Mouse (Mus musculus) brain, embryonic 18.5 days (tissue): ENCODE data around the gene Phospho1.

Experiments used
- DNase-seq: peaks from one replicate; pipeline ENCODE4 v3.0.0-alpha.2; 2012; ENCODE audit warnings: low read depth, low spot score

The Phospho1 gene

GRCm38 (mm10) chr11:95812224-95812623 is 12.1 kb upstream of the Phospho1 start:
- no peak for DNase-seq

DNA sequence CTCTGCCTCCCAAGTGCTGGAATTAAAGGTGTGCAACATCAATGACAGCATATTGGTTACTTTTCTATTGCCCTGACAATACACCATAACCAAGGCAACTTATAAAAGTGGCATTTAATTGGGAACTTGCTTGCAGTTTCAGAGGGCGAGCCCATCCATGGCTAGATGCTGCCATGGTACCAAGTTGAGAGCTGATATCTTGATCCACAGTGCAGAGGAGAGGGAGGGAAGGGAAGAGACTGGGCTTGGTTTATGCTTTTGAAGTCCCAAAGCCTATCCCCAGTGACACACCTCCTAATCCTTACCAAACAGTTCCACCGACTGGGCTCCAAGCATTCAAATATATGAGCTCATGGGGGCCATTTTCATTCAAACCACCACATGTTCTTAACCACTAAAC is 10.2 kb upstream of the Phospho1 start:
- no peak for DNase-seq

- DNase-seq: no peak
These were observed 9.4 kb upstream of the Phospho1 start for GRCm38 (mm10) chr11:95814857-95815256.

- DNase-seq: no peak
These were observed 8.9 kb upstream of the Phospho1 start for GRCm38 (mm10) chr11:95815412-95815811.

DNA sequence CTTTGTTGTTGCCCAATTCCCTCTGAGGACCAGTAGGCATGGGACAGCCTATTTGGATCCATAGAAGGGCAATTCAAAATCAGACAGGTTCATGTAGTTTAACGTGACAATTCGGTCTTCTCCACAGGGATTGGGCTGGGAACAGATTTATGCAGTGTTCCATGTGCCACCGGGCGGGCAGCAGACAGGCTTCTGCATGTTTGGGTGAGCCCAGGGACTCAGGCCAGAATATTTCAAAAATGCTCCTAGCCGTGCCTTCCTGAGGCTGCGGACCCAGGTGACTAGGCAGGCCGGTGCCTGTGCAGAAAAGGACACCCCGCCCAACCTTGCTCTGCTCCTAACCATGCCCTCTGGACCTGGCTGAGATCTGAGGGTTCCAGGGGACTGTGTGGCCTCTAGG is 5.2 kb upstream of the Phospho1 start:
- DNase-seq: no peak

- DNase-seq: no peak
These were observed 2.8 kb upstream of the Phospho1 start for GRCm38 (mm10) chr11:95821511-95821910.

- no peak for DNase-seq
These were observed 1.9 kb upstream of the Phospho1 start for GRCm38 (mm10) chr11:95822437-95822836.

DNA sequence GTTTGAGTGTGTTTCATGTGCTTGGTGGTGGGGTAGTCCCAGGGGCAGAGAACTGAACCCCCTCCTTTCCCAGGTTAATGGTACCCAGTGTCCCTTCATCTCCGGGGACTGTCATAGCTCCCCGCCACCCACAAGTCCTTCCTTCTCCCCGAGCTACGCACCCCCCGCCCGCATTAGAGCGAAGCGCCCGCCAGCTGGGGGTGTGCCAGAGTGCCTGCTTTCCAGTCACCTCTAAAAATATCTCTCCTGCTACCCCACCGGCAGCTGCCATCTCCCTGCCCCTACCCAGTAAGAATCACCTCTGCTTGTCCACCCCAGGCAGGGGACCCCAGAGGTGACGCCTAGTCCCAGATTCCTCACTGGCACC is 561 bp downstream of the Phospho1 start:
- DNase-seq: no peak

- DNase-seq: no peak
These were observed 1.3 kb downstream of the Phospho1 start for GRCm38 (mm10) chr11:95825625-95826024.

GRCm38 (mm10) chr11:95826317-95827167 is 2.2 kb downstream of the Phospho1 start:
- DNase-seq: no peak

- DNase-seq: no peak
These were observed 2.8 kb downstream of the Phospho1 start for GRCm38 (mm10) chr11:95827168-95827447.

GRCm38 (mm10) chr11:95827464-95828085 is 3.3 kb downstream of the Phospho1 start:
- DNase-seq: no peak

DNA sequence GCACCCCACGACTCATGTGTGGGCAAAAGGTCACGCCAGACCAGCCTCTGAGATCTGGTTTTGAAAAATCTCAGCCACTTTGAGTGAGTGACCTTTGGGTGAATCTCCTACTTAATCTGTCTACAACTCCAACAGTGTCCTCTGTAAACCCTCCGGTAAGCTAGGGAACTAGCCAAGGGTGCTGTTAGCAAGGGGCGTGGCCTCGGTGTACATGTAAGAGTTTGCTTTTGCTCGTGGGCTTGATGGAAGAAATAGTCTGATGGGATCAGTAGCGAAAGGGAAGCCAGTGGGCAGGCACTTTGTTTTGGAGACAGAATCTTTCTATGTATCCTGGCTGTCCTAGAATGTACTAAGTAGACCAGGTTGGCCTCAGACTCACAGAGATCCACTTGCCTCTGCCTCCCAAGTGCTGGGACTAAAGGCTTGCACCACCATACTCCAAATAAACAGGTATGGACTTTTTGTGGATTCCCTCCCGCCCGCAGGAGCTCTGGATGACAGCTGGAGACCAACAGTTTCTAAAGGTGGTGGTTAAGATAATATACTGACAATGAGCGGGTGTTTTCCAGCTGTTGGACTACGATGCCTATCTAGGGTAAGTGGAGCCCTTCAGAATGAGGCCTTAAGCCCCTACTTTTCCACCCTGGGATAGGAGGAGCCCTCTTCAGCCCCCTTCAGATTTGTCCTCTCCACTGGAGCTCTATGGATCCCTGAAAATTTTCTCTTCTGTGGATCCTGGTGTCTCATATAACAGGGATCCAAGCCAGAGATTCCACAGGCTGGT is 4.1 kb downstream of the Phospho1 start:
- DNase-seq: no peak

GRCm38 (mm10) chr11:95829526-95830050 is 5.3 kb downstream of the Phospho1 start:
- DNase-seq: no peak

- no peak for DNase-seq
These were observed 6.3 kb downstream of the Phospho1 start for GRCm38 (mm10) chr11:95830411-95831275.

DNA sequence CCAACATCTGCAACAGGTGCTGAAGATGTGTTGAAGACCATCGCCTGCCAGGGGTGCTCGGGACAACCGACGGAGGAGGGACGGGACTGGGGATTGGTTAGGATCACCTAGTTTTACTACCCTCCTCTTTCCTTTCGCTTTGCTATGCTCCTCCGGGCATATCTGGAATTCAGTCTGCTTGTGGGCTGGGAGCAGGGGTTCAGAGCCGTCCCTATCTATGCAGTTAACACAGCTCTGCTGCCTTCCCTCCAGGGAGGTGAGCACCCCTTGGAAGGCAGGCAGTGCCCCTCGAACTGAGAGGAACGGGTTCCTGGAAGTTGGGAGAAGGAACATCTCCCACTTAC is 6.9 kb downstream of the Phospho1 start:
- DNase-seq: no peak

DNA sequence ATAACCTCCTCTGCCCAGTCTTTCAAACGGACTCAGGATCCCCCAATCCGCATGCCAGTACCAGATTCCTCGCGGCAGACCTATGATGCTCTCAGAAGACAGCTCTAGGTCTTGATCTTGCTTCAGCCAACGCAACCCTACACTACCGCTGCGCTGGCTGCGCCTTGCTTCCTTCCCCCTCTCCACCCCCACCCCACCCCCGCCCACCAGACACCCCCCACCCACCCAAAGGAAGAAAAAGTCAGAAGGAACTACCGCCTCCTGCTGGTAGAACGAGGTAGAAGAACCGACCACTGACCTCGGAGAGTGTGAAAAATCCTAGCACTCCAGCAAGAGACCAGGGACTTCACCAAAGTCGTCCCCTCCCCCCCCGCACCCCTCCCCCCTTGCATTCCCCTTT is 7.3 kb downstream of the Phospho1 start:
- DNase-seq: no peak

- DNase-seq: no peak
These were observed 8.1 kb downstream of the Phospho1 start for GRCm38 (mm10) chr11:95832129-95833005.

DNA sequence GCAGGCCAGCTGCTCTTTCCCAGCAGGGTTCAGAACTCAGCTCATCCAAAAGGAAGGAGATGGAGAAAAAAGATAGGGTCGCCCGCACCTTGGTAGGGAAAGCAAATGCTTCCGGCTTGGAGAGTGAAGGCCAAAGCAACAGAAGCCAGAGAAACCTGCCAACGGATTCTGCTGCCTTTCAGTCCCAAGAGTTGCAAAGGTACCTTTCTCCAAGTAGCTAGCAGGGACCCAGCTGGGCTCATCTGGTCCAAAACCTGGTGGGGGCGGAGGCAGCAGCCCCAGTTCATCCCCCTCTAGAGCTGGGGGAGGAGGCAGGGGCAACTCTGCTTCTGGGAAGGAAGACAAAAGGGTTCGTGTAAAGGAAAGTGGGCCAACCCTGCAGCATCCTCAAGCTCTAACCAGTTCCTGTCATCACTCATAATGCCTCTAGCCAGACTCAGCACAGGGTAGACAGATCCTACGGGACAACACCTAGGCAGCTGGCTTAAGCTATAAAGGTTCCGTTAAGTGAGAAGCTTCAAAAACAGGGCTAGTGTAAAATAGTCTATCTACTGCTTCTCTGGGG is 8.8 kb downstream of the Phospho1 start:
- no peak for DNase-seq

DNA sequence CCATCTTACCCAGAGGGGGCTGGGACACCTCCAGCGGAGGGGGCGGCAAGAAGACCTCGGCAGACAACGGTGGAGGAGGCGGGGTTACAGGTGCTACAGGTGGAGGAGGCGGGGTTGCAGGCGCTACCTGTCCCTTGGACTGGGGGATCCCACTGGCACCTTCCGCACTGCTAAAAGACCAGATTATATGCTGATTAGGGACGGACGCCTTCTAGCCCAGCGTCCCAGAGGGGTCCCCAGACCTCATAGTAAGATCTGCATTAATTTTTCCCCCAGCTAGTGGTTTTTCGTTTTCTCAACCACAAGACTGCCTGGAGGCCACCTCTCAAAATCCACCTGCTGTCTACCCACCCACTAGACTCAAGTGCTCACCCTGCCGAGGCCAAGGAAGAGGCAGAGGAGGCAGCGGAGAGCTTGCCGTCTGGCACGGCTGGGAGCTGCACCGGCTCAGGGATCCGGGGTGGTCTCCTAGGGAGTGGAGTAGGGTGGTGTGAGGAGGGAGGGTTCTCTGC is 9.4 kb downstream of the Phospho1 start:
- no peak for DNase-seq
